Mouse (Mus musculus): ENCODE measurements around the gene Golph3.

DNA sequence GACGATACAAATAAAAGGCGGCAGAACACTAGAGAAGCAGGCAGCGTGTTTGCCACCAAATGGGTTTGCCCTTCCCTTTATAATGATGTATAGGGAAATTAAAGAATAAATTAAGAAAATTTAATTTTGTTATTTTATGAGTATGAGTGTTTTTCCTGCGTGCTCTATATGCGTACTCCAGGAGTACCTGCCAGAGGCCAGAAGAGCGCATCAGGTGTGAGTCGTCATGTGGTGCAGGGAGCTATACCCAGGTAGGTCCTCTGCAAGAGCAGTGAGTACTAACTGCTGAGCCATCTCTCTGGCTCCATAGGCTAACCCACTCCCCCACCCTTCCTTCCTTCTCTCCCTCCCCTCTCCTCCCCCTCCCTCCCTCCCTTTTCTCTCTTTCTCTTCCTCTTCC, 30.2 kb downstream of the Golph3 start:
- TF ChIP-seq CTCF (IDR thresholded peaks at IDR 0.05; ENCODE audit: borderline replicate concordance, insufficient read depth, low read length) = no peak
- no peak for TF ChIP-seq POLR2A (IDR thresholded peaks at IDR 0.05; ENCODE audit: low read depth, low read length)
